Comparison of ENCODE assay signal across 27 mouse cellular contexts in the genomic region with DNA sequence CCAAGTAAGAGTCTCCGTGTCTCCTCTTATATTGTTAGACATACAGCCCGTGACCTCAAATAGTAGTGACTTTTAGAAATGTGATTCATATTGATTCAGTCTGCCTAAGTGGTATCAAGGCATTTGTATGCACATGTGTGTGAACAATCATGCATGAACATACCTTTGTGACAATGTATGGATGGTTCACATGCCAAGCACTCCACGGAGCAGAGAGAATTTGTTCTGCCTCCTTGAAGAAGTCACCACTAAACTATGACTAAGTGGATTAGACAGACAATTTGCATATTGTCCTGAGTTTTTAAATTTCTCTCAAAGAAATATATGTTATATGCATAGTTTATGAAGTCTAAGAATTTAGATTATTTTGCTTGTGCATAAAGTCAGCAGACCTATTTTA.
"Had no signal": no experiment of that assay in that cellular context is flagged by ENCODE, and none has a peak within 500 bp of the region (broad histone marks: within the 10 kb centered on the region; RNA-seq: fewer than 3 reads in every experiment).

No protein-coding gene starts in this region.

- H3K4me2 ChIP-seq: embryonic facial prominence, embryonic 12.5 days; embryonic facial prominence, embryonic 13.5 days; embryonic facial prominence, embryonic 15.5 days; forebrain, embryonic 12.5 days; forebrain, embryonic 13.5 days; forebrain, embryonic 15.5 days had no signal

- H3K36me3 ChIP-seq: embryonic facial prominence, embryonic 10.5 days; embryonic facial prominence, embryonic 12.5 days; embryonic facial prominence, embryonic 13.5 days; embryonic facial prominence, embryonic 15.5 days; forebrain, embryonic 10.5 days; forebrain, embryonic 12.5 days; forebrain, embryonic 15.5 days had no signal

- DNase-seq: cerebellum, adult 8-10 months; cerebellum, adult 9-10 months; cerebellum, adult 9-11 months; cerebellum, postnatal 10 days; cerebellum, postnatal 14 days; cerebellum, postnatal 25 days; embryo, embryonic 11 days; forebrain, postnatal 0 days; gastrocnemius, adult 2 months; gastrocnemius, postnatal 10 days; gastrocnemius, postnatal 14 days; gastrocnemius, postnatal 25 days; gastrocnemius, postnatal 36 days; heart, adult 11 months; heart, adult 18-20 months; heart, adult 2 months had no signal

- H3K9ac ChIP-seq: embryonic facial prominence, embryonic 12.5 days; embryonic facial prominence, embryonic 13.5 days; embryonic facial prominence, embryonic 15.5 days; forebrain, embryonic 12.5 days; forebrain, embryonic 13.5 days; forebrain, embryonic 15.5 days; forebrain, postnatal 0 days had no signal

- H3K27ac ChIP-seq: embryonic facial prominence, embryonic 10.5 days; embryonic facial prominence, embryonic 12.5 days; embryonic facial prominence, embryonic 13.5 days; embryonic facial prominence, embryonic 15.5 days; forebrain, embryonic 10.5 days; forebrain, embryonic 12.5 days; forebrain, embryonic 13.5 days; forebrain, embryonic 15.5 days; gastrocnemius, adult 2 months; heart, adult 2 months had no signal

- H3K27me3 ChIP-seq: embryonic facial prominence, embryonic 12.5 days; embryonic facial prominence, embryonic 13.5 days; embryonic facial prominence, embryonic 15.5 days; forebrain, embryonic 12.5 days; forebrain, embryonic 13.5 days; forebrain, embryonic 15.5 days had no signal

- H3K9me3 ChIP-seq: embryonic facial prominence, embryonic 10.5 days; embryonic facial prominence, embryonic 12.5 days; embryonic facial prominence, embryonic 13.5 days; embryonic facial prominence, embryonic 15.5 days; forebrain, embryonic 10.5 days; forebrain, embryonic 12.5 days; forebrain, embryonic 13.5 days; forebrain, embryonic 15.5 days had no signal

- ATAC-seq: forebrain, embryonic 14.5 days; forebrain, embryonic 15.5 days; forebrain, embryonic 16.5 days; forebrain, postnatal 0 days had no signal

- H3K4me1 ChIP-seq: embryonic facial prominence, embryonic 10.5 days; embryonic facial prominence, embryonic 12.5 days; embryonic facial prominence, embryonic 13.5 days; embryonic facial prominence, embryonic 15.5 days; forebrain, embryonic 10.5 days; forebrain, embryonic 12.5 days; forebrain, embryonic 13.5 days; forebrain, embryonic 15.5 days had no signal

- H3K4me3 ChIP-seq: embryonic facial prominence, embryonic 10.5 days; embryonic facial prominence, embryonic 12.5 days; embryonic facial prominence, embryonic 13.5 days; embryonic facial prominence, embryonic 15.5 days; erythroblast, embryonic 14.5 days; forebrain, embryonic 10.5 days; forebrain, embryonic 12.5 days; forebrain, embryonic 13.5 days; forebrain, embryonic 15.5 days; gastrocnemius, adult 2 months; heart, adult 2 months had no signal
